Mouse (Mus musculus): ENCODE measurements around the gene Mgll. TPM values are rescaled to one million over a fixed set of nuclear protein-coding genes. Genes with fewer than 3 reads are reported as not detected.

Mgll gene
- total RNA-seq (2021), result 100 to 1,000 TPM; 105 to 106 TPM

GRCm38 (mm10) chr6:88724313-88725195 is at the start of gene Mgll:
TSS of gene Mgll (plus strand) at chr6:88724412.
- intact Hi-C loops (cut with DNase I), result loop anchor here (5.0 kb wide), 3 partner anchors 82 to 103 kb away; no protein-coding TSS in a partner anchor

DNA sequence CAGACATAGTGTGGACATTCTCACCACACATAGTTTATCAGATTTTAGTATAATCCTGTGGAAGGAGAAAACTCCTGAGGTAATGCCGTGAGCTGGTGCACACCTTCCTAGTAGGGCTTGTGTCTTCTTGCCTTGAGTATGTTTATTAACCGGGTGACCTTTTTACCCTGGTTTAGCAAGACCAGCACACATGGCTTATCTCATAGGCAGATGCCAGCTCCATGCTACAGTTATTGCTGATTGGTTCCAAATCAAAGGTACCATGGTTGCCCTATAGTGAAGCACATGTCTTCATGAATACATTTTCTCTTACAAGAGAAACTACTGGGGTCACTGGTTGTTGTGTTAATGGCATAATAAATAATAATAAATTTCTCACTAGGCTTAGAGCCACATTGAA is 48.4 kb upstream of the Mgll start:
- no peak for DNase-seq (ENCODE audit: extremely low spot score in 1 of 2, low spot score in 2 of 2)
- intact Hi-C loops (cut with DNase I), result no loop called here

More at GRCm38 (mm10) chr6:88724313-88725195, at the start of gene Mgll:
- DNase-seq (ENCODE audit: extremely low spot score in 1 of 2, low spot score in 2 of 2), result peak; percentile 56 to 88

DNA sequence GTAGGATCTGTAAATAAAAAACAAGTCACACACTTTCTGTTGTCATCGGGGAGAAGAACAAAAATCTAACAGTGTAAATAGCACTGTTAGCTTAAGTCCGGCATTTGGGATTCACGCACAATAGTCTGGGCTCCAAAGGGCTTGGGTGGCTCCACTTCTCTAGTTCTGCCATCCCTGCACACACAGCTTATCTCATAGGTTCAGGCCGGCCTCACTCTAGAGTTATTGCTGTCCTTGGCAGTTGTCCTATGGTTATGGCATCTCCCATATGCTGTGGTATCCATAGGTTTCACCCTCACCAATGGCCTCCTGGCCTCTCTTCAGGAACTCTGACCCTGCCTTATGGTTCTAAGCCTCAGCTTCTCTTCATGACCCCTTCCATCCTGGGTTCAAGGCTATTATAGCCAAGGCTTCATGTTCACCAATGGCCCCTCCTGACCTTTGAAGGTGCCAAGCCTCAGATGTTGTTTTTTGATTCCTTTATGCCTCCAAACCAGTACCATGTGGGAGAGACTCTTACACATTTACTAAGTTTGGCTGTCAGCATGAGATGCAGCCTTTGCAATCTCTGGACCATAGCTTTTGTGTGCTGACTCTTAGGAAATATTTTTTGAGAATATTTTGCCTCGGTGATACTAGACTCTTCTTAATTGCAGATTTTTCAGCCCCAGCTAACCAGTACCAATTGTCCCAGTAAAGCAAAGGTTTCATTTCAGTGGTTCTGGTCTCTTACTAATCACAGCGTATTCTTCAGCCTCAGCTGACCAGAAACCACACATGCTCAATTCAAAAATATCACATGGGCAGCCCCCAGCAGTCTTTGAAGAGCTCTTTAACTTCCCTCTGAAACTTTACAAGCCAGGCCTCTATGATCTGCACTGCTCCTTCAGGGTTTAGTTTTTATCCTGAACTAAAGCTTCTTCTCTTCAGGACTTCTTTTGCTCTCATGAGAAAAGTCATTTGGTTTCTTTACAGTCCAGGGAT is 47.2 kb upstream of the Mgll start:
- intact Hi-C loops (cut with DNase I), result no loop called here
- no peak for DNase-seq (ENCODE audit: extremely low spot score in 1 of 2, low spot score in 2 of 2)

- no peak for DNase-seq (ENCODE audit: extremely low spot score in 1 of 2, low spot score in 2 of 2)
- intact Hi-C loops (cut with DNase I), result no loop called here
Measured at GRCm38 (mm10) chr6:88677738-88678137, 46.5 kb upstream of the Mgll start.

- DNase-seq (ENCODE audit: extremely low spot score in 1 of 2, low spot score in 2 of 2), result no peak
- intact Hi-C loops (cut with DNase I), result no loop called here
Measured at GRCm38 (mm10) chr6:88681026-88681425, 43.2 kb upstream of the Mgll start.

- intact Hi-C loops (cut with DNase I), result no loop called here
- DNase-seq (ENCODE audit: extremely low spot score in 1 of 2, low spot score in 2 of 2), result no peak
Measured at GRCm38 (mm10) chr6:88683380-88684053, 40.7 kb upstream of the Mgll start.

DNA sequence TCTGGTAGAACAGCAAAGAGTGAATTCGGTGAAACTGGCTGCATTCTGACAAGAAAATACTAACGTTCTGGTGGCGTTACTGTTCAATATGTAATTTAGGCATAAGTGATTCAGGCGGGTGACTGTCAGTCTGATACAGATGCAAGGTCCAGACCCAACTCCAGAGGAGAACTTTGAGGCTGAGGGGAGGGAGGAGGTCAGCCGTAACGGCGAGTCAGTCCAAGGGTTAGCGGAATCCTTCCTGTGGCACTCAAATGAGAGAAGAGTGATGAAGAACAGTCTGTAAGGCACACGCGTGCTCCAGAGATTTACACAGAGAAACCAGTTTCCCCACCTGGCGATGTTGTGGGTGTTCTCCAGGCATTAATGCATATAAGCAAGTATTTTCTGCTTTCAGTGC is 36.0 kb upstream of the Mgll start:
- intact Hi-C loops (cut with DNase I), result no loop called here
- no peak for DNase-seq (ENCODE audit: extremely low spot score in 1 of 2, low spot score in 2 of 2)

DNA sequence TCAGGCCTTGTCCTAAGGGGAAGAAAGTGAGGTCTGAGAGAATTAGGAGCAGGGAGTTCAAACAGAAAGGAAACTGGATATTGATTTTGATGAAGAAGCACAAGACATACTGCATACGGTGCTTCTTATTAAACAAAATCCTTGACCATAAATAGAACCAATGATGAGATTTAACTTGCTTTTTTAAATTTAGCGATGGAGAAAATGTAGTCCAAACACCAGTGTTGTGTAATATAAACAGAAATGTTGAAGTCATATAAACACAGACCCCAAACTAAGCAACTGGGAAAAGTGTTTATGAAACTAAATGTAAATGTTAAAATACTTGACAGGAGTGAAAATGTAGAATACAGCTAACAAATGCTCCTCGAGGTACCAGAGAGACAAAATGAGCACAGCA is 35.5 kb upstream of the Mgll start:
- no peak for DNase-seq (ENCODE audit: extremely low spot score in 1 of 2, low spot score in 2 of 2)
- intact Hi-C loops (cut with DNase I), result no loop called here

DNA sequence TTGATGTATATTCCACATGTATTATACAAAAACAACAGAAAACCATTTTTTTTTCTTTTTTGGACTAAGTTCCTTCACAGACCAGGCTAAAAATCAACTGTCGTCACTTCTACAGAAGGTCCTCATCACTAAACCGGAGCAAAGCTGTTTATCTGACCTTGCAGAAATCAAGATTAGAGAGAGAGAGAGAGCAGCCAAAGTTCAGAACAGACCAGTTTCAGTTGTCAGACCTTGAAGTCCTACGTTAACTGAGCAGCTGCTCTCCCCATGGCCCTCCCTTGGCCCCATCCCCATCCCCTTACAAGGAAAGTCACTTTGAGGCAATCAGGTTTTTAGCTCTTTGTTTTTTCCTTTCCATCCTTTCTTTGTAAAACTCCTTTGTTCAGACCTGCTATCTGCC is 34.0 kb upstream of the Mgll start:
- DNase-seq (ENCODE audit: extremely low spot score in 1 of 2, low spot score in 2 of 2), result no peak
- intact Hi-C loops (cut with DNase I), result no loop called here

DNA sequence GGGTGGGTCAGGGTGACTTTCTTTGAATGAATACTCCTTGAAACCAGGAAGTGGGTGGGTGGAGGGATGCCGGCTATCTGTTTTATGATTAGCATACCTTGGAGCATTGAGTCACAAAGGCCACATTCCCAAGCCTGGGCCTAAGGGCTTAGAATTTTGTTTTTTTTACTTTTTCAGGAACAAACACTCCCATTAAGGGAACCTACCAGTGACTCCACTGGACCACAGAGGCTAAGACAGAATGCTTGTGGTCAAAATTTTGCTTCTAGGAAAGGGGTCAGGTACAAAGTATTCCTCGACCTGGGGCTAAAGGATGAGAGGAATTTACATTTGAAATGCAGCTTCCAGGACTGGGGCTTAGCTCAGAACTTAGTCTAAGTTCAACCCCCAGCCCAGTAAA is 32.9 kb upstream of the Mgll start:
- DNase-seq (ENCODE audit: extremely low spot score in 1 of 2, low spot score in 2 of 2), result no peak
- intact Hi-C loops (cut with DNase I), result no loop called here

GRCm38 (mm10) chr6:88702887-88703286 is 21.3 kb upstream of the Mgll start:
- no peak for DNase-seq (ENCODE audit: extremely low spot score in 1 of 2, low spot score in 2 of 2)
- intact Hi-C loops (cut with DNase I), result no loop called here

GRCm38 (mm10) chr6:88703731-88704130 is 20.5 kb upstream of the Mgll start:
- no peak for DNase-seq (ENCODE audit: extremely low spot score in 1 of 2, low spot score in 2 of 2)
- intact Hi-C loops (cut with DNase I), result no loop called here

DNA sequence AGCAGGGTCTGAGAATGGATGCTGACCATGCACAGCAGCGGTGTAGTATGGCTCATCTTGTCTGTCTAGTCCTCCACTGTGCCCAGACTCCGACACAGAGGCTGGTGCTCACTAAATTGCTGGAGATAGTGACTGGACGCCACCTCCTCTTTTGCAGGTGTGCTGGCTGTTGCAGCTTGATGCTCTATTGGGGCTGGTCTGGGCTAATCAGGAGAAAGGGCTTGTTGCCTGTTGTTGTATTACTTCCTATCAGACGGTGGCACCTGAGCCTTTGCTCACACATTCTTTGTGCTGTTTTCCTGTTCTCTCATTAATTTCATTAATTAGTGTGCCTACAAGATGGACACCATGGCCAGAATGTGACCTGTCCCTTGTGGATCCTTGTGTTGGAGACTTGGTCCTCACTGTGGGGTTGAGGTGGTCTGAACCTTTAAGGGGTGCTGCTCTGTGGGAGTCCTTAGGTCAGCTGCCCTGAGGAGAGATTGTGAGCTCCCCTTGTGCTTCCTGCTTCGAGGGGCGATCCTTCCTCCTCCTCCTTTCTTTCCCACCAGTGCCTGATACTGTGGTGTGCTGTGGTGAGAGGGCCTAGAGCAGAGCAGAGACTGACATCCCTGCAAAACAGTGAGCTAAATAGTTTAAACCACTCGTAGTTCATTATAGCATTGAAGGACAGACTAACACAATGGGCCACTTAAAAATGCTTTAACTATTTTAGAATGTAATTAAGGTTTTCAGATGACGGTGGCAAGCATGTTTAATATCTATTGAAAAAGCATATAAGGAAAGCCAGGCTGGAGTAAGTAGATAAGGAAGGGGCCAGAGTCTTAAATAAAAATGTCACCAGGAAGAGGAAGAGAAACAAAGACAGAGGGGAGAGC is 15.6 kb upstream of the Mgll start:
- intact Hi-C loops (cut with DNase I), result no loop called here
- no peak for DNase-seq (ENCODE audit: extremely low spot score in 1 of 2, low spot score in 2 of 2)

DNA sequence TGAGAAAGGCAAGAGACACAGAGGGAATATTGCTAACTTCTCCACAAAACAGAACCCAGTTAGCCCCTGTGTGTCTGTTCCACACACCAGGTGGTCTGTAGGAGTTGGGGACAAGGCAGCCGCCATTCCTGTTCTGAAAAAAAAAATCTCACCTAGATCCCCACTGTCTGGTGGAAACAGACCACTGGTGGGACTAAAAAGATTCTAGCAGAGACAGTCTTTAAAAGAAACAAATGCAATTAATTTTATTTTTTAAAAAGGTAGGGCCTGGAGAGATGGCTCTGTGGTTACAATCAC is 15.0 kb upstream of the Mgll start:
- DNase-seq (ENCODE audit: extremely low spot score in 1 of 2, low spot score in 2 of 2), result no peak
- intact Hi-C loops (cut with DNase I), result no loop called here

DNA sequence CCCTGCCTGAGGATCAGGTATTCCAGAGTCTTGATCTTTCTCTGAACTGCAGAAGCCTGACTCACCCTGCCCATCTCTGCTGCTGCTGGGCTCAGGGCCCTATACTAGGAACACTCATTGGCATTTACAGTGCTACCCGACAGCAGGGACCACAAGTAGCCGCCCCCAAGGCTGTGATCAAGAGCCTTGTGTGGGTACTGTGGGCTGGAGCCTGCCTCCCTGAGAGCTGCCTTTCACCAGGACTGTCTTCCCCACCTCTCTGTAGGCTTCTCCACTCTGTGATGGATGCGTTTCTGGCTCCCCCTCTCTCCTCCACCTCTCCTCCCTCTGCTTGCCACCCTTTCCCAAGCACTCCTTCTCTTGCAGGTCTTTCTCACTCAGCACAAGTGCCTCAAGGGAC is 12.9 kb upstream of the Mgll start:
- intact Hi-C loops (cut with DNase I), result no loop called here
- no peak for DNase-seq (ENCODE audit: extremely low spot score in 1 of 2, low spot score in 2 of 2)

DNA sequence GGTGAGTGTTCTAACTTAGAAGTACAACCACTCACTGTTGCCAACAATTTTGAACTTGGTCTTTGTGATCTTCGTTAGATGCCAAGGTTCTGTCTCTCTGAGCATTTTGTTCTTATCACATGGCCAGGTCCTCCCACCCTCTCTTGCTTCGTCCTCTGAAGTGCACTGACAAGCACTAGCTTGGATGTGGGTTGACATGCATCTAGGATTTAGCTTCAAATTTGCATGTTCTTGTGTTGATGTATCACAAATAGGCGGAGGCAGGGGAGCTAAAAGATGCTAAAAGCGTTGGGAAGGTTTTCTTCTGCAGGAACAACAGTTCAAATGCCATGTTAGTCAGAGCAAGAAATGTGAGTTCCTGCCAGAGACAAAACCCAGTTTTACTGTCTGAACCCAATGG is 12.1 kb upstream of the Mgll start:
- no peak for DNase-seq (ENCODE audit: extremely low spot score in 1 of 2, low spot score in 2 of 2)
- intact Hi-C loops (cut with DNase I), result no loop called here

GRCm38 (mm10) chr6:88713320-88713719 is 10.9 kb upstream of the Mgll start:
- no peak for DNase-seq (ENCODE audit: extremely low spot score in 1 of 2, low spot score in 2 of 2)
- intact Hi-C loops (cut with DNase I), result no loop called here

DNA sequence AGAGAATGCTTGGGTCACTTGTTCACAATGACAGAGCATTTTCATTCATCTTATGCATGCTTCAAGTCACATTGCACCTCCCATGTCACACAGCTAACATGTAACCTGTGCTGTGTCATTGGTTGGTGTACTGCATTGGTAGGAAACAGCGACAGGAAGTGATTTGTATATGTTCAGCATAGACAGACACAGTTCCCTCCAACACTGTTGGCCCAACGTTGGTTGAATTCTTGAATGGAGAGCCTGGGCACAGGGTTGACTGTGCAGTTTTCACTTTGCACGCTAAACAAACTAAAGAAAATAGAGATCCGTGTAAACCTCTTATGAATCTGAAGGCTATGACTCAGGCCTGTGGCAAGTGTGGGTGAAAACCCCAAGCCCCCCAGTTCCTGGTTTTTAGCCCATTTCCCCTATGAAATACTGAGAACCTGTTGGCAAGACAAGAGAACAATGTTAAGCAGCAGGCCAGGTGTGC is 10.0 kb upstream of the Mgll start:
- intact Hi-C loops (cut with DNase I), result no loop called here
- DNase-seq (ENCODE audit: extremely low spot score in 1 of 2, low spot score in 2 of 2), result no peak
